Mouse (Mus musculus) layer of hippocampus, postnatal 25 days (tissue): Measurements from ENCODE around the gene Il21r. TPM values are rescaled to one million over a fixed set of nuclear protein-coding genes. Genes with fewer than 3 reads are reported as not detected.
A peak's percentile ranks its signal among the peaks of the same experiment; 100 is the strongest.

ENCODE experiments used
- DNase-seq, 2 experiments: peaks; one replicate each; pipeline ENCODE4 v3.0.0; 2022; ENCODE audit warnings: mixed read lengths in 2 of 2, low spot score in 1 of 2; ENCODE audit errors: extremely low spot score in 1 of 2
- total RNA-seq, 2 experiments: library from RNA; stranded (reverse); gene quantifications; 2 replicates each; pipeline ENCODE4 v1.2.3; 2021

The Il21r gene
- total RNA-seq, 2 experiments from 2014 or later: 0.89 to 1.1 TPM

DNA sequence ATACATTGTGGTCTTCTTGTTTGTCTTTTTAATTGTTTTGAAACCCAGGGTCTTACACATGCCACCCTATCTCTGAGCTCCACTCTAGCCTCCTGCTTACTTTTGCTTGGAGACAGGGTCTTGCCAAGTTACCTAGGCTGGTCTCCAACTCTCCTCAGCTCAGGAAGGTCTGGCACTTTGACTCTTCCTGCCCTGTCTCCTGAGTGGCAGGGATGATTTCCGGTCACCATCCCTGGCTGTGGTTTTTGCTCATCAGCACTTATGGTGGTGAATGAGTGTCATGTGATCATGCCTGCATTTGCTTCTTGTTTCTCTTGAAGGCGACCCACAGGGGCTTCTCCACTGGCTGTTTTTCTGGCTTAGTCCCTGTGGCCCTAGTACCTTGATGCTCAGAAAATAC is 29.4 kb upstream of the Il21r start:
- no peak for DNase-seq

DNA sequence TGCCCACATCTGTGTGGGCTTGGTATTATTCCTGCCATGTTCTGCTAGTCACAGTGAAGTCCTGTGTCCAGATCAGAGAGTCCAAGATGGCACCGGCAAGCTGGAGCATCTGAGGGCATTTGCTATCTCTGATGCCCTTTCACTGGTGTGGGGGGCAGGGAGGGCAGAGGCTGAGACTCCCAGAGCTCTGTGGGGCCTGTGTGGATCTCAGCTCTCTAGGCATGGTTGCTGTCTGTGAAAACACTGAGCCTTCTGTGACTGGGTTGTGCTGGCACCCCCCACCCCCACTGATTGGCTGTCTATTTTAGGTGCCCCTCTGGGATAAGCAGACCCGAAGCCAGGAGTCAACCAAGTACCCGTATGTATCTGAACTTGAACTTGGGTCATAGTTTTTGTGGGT is 28.4 kb upstream of the Il21r start:
- DNase-seq: no peak

DNA sequence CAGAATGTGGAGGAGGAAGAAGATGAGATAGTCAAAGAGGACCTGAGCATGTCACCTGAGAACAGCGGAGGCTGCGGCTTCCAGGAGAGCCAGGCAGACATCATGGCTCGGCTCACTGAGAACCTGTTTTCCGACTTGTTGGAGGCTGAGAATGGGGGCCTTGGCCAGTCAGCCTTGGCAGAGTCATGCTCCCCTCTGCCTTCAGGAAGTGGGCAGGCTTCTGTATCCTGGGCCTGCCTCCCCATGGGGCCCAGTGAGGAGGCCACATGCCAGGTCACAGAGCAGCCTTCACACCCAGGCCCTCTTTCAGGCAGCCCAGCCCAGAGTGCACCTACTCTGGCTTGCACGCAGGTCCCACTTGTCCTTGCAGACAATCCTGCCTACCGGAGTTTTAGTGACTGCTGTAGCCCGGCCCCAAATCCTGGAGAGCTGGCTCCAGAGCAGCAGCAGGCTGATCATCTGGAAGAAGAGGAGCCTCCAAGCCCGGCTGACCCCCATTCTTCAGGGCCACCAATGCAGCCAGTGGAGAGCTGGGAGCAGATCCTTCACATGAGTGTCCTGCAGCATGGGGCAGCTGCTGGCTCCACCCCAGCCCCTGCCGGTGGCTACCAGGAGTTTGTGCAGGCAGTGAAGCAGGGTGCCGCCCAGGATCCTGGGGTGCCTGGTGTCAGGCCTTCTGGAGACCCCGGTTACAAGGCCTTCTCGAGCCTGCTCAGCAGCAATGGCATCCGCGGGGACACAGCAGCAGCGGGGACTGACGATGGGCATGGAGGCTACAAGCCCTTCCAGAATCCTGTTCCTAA is 27.3 kb upstream of the Il21r start:
- no peak for DNase-seq

DNA sequence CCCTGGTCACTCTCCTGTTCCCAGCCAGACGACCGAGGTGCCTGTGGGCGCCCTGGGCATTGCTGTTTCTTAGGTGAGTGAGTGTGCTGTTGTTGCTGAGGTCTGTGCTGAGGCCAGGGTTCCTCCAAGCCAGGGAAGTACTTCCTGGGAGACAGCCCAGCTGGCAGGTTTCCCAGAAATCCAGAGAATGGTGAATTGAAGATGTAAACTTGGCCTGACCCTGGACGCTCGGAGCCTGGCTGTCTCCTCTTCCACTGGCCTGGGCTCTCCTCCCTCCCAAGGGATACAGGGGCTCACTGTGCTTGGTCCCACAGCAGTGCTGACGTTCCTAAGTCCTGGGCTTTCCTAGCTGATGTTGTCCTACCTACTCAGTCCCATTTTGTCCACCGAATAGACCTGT is 26.2 kb upstream of the Il21r start:
- no peak for DNase-seq

DNA sequence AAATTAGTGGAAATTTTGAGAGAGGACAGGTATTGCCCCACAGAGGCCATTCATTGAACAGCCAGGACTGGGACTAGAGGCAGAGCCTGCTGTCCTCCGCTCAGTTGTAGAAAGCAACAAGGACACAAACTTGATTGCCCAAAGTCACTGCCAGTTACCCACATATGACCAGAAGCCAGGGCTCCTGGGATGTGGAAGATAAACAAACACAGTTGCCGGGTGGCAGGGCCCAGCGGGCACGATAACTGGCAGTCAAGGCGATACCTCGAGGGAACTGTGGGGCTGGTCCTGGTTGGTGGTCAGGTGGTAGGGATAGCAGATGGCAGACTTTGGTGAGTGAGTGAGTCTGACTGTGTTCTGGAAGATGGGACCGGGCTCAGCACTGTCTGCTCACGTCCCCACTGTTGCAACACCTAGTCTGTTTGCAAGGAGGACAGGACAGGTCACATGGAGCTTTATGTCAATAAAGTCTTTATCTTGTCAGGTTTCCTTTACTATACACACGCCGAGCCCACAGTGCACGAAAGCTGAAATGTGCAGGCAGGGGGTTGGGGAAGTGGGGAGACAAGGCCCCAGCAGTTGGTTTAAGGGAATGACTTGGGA is 25.6 kb upstream of the Il21r start:
- no peak for DNase-seq

DNA sequence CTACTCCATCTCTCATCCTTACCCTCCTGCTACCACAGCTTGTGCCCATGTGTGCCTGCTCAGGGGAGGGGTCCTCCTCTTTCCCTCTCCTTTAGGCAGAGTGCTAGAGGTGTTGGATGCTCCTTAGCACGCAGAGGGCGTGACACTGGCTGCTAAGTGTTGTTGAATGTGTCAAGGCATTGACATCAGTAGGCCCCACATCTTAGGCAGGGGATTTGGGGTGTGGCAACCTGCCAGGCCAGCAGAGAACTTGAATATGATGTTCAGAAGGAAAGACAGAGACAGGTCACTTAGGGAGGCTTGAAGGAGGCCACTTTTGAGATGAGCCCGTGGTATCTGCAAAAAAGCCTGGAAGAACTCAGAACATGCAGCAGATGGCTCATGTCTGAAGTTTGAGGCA is 25.1 kb upstream of the Il21r start:
- DNase-seq: no peak

DNA sequence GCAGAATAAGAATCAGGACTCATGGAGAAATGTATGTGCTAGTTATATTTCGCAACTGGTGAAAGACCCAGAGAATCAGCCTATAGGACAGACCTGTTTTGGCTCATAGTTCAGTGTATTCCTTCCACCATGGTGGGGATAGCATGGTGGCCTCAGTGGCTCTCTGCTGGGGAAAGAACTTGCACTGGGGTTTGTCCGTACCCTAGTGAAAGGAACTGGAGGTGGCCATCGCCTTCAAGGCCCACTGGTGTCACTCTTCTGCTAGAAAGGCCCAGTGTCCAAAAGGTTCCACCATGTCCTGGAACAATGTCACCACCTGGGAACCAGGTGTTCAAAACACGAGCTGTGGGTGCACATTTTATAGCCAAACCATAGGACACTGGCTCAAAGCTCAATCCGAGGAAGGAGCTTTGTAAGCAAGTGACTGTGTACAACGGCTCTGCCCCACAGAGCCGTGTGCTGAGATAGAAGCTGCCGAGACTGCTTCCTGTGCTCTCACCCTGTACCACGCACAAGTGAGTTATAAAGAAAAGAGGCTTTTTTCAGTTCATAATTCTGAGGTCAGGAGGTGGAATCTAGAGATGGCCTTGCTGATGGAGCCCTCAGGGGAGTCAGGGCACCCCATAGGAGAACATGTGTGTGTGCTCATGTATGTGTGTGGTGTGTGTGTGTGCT is 23.5 kb upstream of the Il21r start:
- no peak for DNase-seq

DNA sequence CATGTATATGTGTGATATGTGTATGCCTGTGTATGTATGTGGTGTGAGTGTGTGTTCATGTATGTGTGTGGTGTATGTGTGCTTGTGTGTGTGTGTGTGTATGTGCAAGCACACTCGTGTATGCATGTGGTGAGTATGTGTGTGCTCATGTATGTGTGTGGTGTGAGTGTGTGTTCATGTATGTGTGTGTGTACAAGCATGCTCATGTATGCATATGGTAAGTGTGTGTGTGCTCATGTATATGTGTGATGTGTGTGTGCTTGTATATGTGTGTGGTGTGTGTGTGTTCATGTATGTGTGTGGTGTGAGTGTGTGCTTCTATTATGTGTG is 23.0 kb upstream of the Il21r start:
- no peak for DNase-seq

DNA sequence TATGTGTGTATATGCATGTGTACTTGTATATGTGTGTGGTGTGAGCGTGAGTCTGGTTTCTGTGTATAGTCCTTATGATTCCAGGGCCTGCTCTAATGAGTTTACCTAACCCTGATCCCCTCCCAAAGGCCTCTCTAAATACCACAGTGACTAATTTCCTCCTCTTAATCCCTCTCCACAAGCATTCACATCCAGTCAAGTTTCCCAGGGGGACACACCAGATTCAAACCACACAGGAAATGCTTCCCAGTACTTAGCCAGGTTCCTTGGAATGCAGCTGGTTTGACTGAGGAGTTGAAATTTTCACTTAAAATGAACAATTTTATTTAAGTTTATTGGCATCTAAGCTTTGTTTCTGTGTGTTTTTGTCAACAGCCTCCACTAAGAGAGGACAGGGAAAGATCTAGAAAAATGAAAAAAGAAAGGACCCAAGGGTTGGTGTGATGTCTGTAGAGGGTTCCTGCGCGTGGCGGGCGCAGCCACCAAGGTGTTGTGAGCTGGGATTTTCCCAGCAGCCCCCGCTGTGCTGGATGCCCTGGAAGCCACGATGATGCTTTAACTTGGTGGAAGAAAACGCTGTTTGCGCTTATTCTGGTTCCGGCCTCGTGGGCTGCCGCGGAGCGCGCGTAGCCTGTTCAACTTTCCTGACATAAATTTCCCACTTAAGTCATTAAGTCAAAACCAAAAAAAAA is 22.5 kb upstream of the Il21r start:
- no peak for DNase-seq

DNA sequence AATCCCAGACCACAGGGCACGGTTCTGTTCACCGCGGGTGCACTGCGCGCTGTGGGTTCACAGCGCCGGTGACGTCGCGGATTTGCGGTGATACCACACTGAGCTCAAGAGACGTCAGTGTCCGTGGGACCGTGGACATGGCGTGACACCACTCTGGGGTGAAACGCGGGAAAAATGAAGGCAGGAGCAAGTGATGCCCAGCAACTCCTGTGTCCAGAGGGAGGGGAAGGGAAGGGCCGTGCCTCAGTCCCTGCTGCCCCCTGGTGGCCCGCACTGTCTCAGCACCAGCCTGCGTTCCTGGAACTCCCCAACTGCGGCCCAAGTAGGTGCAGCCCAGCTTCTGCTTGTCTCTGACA is 21.9 kb upstream of the Il21r start:
- peak; percentile 88 to 94 for DNase-seq

DNA sequence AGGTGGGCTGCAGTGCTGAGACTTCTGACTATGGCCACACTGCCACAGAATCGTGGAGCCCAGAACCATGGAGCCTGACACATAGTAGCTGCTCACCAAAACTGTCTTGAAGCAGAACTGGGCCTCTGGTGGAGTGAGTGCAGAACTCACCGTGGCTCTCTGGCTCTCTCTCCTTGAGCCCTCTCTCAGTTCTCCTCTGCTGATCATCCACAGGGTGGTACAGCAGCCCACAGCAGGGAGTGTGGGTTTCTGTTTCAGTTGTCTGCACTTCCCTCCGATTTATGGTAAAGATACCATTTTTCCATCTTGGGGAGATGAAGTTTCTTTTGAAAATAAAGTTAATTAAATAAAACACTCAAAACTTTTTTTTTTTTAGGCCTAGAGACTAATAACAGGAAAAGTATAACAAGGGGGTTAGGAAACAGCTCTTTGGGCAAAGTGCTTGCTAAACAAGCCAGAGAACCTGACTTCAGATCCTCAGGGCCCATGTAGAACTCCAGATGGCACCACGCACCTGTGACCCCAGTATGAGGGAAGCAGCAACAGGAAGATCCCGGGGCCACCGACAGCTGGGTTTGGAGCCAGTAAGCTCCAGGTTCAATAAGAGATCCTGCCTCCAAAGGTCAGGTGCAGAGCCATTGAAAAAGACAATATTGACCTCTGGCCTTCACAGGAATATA is 19.8 kb upstream of the Il21r start:
- DNase-seq: no peak

DNA sequence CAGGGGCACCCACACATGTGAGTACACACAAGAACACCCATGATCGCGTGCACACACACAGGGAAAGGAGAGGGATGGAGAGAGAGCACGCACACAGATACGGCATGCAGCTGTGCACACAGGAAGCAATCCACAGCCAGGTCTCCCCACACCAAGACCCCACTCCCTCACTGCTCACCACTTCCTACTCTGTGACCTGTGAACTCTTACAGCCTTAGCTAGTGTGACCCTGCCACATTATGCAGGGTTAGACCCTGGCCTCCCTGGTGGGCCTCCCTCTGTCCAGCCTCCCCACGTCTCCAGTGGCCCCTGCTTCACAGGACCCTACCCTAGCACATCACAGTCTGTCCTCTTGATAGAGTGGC is 19.2 kb upstream of the Il21r start:
- DNase-seq: no peak

DNA sequence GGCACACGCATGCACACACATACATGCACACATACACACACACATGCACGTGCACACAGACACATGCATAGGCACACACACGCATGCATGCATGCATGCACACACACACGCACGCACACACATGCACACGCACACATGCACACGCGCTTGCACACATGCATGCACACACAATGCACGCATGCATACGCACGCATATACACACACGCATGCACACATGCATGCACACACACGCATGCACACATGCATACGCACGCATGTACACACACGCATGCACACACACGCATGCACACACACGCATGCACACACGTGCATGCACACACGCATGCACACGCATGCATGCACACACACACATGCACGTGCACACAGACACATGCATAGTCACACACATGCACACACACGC is 16.9 kb upstream of the Il21r start:
- DNase-seq: no peak

DNA sequence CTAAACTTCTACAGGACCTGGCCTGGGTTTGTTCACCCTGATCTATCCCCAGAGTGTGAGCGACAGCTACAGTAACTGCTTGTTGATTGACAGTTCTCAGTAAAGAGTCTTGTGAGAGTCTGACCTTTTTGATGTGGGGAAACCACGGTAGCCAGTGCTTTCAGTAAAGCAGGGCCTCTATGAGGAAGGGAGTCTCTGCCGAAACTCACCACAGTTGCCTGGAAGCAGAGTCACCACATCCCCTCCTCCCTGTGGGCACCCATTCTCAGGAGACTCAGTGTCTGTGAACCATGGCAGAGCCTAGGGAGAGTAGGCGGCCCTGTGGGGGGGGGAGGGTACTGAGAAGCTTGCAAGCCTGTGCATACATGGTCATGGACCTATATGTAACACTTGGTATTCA is 14.5 kb upstream of the Il21r start:
- DNase-seq: no peak

DNA sequence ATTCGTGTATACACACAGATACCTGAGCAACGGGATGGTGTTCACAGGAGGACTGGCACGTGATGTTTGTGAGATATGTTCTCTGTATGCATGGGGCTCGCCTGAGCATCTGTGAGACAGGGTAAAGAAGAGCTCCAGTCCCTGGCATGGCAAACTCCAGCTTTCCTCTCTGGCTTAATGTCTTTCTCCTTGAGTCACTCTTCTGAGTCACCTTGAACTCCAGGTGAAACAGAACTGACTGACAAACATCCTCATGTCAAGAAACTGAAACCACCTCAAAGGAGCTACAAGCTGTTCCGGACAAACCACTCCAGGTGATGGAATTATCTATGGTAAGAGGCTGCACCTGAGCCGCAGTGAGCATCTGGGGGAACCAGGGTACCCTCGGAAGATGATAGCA is 13.3 kb upstream of the Il21r start:
- no peak for DNase-seq

DNA sequence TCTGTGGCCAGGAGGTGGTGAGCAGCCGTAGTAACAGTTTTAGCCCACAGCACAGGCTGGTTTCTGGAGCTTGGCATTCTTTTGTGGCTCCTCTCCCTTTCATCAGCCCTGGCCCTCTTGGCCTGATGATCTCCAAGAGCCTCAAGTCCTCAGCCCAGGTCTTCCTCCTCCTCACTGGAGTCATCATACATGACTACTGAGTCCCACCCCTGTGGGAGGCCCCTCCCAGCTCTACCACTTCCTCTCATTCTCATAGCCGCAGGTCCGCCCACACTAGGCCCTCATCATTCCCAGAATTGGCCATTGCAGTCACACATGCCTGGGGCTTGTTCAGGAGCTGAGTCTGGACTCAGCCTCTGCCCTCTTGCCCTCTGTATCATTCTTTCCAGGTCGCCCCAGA is 9.4 kb upstream of the Il21r start:
- no peak for DNase-seq

DNA sequence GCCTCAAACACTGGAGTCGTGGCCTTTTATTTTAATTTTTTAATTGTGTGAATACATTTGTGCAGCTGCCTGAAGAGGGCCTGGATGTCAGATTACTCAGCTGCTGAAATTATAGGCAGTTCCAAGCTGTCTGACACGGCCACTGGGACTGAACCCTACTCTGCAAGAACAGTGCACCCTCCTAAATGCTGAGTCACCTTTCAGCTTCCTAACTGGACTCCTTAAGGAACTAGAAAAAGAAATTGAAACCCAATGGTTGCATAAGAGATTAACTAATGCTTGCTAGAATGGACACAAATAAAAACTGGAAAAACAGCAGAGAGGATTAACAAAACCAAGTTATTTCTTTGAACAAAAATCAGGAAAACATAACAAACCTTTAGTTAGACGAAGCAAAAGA is 6.8 kb upstream of the Il21r start:
- DNase-seq: no peak

DNA sequence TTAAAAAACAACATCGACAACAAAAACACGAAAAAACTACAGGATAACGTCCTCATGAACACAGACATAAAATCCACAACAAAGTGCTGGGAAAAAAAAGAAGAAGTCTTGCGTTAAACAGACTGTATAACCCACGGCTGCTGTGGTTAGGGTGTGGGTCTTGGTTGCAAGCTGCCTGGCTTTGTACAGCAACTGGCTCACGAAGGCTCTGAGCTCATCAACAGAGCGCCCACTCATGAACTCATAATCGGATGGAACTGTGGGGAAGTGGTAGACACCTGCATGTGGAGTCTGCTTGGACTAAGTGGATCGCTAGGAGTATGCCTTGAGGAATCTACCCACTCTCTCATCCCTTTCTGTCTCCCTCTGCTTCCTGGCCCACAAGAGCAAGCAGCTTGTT is 6.1 kb upstream of the Il21r start:
- no peak for DNase-seq

DNA sequence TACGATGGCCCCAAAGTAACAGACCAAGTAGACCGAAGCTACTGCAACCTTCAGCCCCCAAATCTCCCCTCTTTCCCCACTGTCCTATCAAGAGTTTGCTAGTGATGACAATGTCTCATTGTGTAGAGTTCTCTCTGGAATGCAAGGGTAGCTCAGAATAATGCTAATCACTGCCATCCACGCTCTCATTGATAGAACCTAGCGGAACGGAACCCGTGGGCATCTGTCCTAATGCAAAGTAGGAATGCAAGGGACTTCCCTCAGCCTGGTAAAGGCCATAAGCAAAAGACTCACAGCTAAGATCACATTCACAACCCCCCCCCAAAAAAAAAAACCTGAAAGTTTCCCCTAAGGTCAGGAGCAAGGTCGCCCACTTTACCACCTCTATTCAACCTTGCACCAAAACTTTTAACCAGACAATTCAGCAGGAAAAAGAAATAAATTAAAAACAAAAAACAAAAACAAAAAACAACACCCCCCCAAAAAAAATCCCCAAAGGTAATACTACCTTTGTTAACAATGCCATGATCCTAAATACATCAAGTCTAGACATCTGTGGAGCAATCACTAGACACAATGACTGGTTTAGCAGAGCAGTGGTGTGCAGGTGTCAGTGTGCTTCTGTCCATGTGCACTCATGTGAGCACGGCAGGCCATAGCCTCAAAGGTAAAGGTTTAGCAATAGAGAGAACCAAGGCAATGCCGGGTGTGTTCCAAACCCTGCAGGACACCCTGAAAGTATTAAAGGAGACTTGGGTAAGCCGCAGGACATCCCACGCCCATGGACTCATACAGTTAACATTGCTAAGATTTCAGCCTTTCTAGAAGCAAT is 5.5 kb upstream of the Il21r start:
- no peak for DNase-seq

DNA sequence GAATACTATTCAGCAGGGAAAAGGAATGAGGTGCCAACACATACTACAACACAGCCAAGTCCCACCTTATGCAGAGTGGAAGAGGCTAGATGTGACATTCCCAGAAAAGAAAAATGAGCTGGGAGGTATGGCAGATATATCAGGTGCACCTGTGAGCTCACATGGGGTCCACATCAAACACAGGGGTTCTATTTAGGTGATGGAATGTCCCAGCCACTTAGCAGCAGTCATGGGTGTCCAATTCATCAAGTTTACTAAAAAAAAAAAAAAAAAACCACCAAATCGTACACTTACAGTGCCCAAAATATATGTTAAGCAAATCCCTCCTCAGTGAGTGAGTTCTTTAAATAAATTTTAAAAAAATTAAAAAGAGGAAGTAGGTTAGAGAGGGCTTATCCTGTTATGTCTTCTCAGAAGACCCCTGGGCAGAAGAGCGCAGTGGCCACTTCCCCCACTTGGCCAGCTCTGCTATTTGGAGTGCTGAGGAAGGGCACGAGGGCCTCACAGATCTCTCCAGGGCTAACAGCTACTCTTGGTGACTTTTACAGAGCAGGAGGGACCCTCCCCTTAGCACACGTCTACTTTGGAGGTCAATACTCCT is 3.8 kb upstream of the Il21r start:
- DNase-seq: no peak
